Mouse (Mus musculus): ENCODE data around the gene Cib2.
"Not testable (repeated sequence)": the region's sequence is repeated elsewhere in the genome, so short reads cannot be mapped to it uniquely, and the experiment has no call there.

The Cib2 gene

DNA sequence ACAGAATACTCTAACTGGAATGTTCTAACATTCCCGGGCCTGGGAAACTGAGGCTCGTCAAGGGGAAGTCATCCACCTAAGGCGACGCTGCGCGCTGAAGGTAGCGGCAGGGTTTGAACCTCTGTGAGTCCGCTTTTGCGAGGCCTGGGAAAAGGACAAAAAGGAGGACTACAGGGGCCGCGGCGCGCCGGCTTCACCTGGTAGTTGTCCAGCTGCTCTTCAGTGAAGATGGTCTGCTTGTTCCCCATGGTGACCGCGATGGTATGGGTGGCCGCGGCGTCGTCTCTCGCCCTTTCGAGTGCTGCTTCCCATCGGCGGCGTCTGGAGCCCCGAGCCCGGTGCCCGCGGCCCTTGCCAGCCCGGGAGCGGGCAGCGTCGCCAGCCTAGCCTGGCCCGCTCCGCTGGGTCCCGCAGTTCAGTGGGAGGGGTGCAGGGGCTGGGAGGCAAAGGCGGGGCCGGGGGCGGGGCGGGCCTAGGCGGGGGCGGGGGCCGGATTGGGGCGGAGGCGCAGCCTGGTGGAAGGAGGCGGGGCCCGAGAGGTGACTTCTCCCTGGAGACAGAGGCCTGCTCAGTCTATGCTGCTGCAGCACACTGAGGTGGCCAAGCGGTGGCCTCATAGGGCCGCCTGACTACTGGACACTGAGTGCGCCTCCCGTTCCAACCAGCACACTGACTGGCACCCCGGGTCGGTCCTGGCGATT, at the start of gene Cib2:
Cib2 (minus strand) TSS at position 448 of the 701 bp plus-strand sequence.
- no peak for DNase-seq (ENCODE audit: low read depth, low spot score)

DNA sequence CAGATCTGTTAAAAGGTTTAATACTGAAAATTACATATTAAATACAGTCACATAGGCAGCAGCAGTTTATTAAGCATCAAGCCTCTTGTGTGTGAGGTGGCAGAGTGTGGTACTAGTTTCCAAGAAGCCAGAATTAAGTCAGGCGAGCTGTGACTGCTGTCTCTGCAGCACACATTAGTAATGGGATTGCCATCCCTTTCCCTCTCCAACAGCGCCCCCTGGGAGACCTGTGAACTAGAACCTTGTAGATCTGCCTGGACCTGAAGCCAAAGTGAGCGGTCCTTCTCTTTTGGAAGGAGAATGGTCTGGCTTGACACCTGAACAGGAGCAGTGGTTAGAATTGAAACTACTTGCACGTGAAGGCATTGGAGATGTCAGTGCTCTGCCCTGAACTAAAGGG, 44.9 kb upstream of the Cib2 start:
- no peak for DNase-seq (ENCODE audit: low read depth, low spot score)

DNA sequence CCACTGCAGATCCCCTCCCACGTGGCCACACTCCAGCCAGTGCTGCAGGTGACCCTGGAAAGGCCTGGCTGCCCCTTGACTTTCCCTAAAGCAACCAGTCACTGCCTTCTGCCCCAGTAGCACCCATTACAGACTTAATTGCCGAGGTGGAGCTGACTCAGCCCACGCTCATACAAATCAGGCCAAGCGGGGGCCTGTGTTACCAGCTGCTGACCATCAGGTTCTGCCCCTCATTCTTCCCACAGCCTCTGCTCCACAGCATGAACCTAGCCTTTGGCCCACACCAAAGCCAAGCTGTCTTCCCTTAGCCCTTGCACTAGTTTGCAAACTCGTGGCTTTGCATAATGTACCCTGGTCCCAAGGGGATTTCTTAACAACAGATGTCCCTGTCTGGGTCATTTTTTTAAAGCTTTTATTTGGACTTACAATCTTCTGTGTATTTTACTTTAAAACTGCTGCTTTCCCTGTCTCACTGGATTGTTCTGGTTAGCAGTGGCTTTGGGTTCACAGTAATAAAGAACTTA, 44.2 kb upstream of the Cib2 start:
- no peak for DNase-seq (ENCODE audit: low read depth, low spot score)

DNA sequence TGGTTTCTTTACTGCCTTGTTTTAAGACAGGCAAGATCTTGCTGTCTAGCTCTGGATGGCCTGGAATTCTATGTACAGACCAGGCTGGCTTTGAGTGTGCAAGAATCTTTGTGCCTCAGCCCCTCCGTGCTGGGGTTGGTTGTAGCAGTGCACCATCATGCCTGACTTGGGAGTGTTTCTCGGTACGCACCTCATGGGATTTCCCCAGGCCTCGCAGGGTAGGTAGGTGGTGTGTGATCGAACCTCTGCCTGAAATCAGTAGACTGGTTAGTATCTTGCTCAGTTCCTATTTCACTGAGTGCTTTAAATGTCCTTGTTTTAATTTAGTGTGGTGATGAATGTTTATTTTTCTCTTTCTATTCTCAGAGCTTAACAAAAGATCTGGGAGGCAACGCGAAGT, 42.9 kb upstream of the Cib2 start:
- no peak for DNase-seq (ENCODE audit: low read depth, low spot score)

DNA sequence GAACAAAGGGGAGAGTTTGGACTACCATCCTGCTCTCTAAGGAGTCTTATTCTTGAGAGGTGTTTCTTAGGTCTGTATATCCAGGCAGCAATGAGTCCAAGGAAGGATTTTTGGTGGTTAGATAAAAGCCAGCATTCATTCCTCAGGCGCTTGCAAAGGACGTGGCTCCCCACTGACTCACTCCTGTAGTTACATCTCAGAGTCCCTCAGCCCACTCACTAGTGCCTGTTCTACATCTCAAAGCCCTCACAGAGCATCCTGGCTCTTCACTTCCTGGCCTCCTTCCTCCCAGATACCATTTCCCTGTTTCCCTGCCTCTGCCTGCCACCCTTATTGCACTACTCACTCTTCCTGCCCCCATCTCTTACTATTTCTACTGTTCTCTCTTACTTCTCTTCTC, 42.4 kb upstream of the Cib2 start:
- no peak for DNase-seq (ENCODE audit: low read depth, low spot score)

DNA sequence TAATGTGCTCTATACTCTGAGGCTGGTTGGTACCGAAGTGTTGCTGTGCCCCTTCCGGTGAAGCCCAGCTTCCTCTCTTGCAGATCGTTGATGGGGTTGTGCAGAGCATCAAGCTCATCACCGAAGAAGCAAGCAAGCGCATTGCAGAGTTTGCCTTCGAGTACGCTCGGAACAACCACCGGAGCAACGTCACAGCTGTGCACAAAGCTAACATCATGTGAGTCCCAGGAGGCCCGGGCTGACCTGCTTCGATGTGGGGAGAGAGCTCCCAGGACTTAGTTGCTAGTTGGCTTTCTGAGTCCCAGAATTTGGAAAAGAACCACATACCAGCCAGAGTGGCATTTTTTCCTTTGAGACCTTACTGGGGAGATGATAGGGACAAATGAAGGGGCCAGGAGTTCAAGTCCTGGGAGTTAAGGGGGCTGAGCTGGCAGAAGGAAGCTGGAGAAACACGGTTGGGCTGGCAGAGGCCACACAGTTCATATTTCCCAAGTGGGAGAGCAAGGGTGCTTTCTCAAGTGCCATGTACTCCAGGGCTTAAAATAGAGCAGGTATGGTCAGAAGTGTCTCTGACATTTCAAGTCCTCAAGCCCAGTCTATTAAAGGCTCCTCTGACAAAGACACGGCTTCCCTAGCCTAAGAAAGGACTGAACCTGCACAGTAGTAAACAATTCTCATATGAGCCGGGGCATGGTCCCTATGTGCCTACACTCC, 36.9 kb upstream of the Cib2 start:
- DNase-seq (ENCODE audit: low read depth, low spot score): no peak

DNA sequence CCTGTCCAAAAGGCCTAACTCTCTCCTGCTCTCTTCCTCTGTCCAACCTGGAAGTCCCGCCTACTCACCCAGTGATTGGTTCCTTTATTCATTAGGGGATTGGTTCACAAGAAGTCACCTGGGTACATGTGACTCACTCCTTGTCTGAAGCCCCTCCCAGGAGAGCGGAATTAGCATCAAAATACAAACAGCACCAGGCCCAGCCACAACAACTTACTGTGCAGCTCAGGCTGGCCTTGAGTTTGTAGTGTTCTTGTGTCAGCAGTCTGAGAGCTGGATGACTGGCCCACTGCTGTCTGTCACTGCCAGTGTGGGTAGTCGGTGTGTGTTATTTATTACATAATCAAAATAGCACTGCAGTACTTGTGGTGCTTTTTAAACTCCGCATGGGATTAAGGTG, 33.6 kb upstream of the Cib2 start:
- not testable (repeated sequence) for DNase-seq (ENCODE audit: low read depth, low spot score)

DNA sequence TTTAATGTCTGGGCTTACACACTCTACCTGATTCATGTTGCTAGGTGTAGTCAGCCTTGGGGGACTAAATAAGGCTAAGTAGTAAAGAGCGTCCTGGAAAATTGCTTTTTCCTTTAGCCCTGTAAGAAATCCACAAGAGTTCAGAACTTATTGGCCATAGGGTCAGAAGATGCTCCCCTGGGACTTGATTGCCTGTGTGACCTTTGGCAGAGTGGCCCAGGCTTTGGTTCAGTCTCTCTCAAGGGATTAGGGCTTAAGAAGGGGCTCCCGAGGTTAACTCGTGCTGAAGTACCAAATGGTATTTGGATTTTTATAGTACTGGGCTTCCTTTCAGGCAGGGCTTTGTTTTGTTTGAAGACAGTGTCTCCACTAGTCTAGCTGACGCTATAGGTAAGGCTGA, 27.8 kb upstream of the Cib2 start:
- DNase-seq (ENCODE audit: low read depth, low spot score): no peak

DNA sequence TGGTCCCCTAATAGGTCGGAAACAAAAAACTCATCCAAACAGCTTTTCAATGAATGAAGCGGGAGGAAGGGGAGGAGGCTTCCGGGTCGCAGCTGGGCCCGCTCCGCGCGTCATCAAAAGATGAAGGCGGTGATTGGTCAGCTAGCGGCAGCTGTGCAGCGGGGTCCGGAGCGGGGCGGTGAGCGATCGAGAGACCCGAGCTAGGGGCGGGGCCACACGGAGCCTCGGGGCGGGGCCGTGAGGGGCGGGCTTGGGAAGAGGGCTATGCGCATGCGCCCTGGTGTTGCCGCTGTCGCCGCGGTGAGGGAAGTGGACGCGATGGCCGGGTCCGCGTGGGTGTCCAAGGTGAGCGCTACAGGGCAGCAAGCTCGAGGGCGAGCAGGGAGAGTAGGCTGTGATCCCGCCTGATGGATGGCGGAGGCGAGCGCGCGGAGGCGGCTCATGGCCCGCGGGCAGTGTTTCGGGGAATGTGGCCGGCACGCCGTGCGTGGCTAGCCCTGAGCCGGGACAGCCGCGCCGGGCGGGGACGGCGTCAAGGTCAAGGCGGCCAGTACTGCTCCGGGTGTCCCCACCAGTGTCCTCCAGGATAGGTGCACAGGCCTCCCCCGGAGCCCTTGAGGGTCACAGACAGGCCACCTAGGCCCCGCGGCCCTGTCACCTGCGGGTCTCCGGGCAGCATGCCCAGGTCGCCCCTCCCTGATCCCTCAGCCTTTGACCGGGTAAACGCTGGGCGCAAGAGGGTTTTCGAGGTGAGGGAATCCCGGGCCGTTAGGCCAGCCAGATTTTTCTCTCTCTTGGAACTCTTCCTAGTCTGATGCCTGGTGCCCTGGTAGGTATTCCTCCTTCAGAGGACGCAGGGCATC, 26.4 kb upstream of the Cib2 start, which contains the start of gene Idh3a:
Idh3a (plus strand) TSS at position 136 of the 863 bp plus-strand sequence.
- peak; percentile 90 for DNase-seq (ENCODE audit: low read depth, low spot score)

DNA sequence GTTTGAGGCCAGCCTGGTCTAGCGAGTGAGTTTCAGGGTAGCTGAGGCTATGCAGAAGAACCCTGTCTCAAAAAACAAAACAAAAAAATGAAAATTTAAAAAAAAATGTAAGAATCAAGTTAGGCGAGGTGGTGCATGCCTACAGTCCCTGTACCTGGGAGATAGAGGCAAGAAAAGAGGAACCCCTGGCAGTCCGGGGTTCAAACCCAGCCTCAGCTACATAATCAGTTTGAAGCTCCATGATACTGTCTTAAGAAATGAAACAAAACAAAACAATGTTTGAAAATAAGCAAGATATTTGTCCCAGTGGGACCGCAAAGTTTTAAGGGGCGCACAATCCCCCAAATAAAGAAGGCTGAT, 25.8 kb upstream of the Cib2 start:
- DNase-seq (ENCODE audit: low read depth, low spot score): no peak

DNA sequence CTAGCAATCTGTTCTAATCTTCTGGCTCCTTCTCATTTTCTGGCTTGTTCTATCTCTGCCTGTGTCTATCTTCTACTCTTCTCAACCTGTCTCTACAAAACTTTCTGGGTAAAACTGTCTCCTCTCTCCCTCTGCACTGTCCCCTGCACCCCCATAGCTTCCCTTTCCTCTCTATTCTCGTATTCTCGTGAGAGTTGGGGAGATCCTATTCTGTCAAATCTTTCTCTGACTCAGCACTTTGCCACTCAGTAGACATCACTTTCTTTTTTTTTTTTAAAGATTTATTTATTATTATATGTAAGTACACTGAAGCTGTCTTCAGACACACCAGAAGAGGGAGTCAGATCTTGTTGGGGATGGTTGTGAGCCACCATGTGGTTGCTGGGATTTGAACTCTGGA, 24.1 kb upstream of the Cib2 start:
- not testable (repeated sequence) for DNase-seq (ENCODE audit: low read depth, low spot score)

DNA sequence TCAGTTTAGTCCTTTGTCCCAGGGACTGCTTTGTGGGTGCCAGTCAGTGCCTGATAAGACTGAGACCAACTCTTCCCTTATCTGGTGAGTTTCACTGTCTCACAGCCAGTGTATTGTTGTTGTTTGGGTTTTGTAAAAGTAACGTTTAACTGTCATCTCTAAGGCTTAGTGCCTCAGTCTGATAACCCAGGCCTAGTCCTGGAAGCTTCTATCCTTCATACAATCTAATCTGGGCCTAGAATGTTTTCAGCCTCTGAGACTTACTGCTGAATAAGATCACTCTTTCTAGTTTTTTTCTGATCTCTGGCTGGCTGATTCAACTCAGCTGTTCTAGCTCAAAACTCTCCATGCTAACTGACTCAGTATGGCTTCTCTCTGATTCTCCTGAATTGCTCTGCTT, 23.7 kb upstream of the Cib2 start:
- no peak for DNase-seq (ENCODE audit: low read depth, low spot score)

DNA sequence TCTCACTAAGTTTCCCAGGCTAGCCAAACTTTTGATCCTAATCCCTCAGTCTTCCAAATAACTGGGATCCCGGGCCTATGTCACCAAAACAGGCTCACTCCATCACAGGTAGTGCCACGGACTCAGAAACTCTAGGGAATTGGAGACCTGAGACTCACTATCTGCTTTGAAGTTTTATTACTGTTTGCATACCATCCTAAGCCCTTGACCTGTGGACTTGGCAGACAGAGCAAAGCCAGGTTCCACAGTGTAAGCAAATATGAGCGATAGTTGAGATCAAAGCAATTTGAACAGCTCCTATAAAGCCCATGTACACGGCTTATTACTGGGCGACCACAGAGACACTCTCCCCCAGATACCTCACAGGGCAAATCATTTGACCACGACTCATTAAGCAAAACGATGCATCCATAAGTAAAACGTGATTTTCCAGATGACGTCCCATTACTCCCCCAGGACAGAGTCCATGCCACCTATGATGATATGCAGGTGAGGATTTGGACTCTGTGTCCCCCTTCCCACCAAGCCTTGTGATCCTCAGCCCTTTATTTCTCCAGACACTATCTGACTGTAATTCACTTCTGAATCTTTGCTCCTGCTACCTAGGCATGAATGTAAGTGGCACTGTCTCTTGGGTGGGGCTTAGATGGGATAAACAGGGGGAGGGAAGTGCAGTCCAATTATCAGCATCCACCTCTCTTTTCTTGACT, 11.3 kb upstream of the Cib2 start:
- DNase-seq (ENCODE audit: low read depth, low spot score): no peak

DNA sequence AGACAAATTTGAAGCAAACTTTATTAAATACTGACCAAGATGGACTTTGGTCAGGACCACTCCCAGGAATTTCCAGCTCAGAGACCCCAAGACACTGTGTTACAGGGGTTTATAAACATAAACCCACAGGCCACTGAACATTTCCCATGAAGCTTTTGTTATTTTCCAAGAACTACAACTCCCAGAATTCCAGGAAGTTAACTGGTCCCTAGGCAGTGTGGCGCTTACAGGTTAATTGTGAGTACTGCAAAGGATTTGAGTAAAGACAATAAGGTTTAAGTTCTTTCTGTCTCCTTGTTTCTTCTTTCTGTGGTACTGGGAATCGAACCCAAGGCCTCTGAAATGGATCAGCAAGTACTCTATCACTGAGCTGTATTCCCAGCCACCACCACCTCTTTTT, 8.7 kb upstream of the Cib2 start:
- no peak for DNase-seq (ENCODE audit: low read depth, low spot score)

DNA sequence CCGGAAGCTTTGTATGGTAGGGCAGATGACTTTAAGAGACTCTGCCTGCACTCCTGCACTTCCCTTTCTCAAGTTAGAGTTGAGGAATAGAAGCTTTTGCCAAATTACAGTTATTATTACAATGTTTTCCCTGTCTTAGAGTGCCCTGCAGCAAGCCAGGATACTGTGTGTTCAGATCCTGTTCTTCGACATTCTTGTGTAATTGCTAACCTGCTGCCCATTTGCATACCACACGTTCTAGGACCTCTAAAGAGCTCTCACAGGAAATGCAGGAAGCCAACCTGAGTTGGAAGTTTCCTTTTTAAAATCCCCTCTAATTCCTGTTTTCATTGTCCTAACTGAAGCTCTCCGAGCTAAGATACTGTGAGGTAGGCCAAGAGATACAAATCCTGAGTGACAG, 6.9 kb upstream of the Cib2 start:
- DNase-seq (ENCODE audit: low read depth, low spot score): no peak

DNA sequence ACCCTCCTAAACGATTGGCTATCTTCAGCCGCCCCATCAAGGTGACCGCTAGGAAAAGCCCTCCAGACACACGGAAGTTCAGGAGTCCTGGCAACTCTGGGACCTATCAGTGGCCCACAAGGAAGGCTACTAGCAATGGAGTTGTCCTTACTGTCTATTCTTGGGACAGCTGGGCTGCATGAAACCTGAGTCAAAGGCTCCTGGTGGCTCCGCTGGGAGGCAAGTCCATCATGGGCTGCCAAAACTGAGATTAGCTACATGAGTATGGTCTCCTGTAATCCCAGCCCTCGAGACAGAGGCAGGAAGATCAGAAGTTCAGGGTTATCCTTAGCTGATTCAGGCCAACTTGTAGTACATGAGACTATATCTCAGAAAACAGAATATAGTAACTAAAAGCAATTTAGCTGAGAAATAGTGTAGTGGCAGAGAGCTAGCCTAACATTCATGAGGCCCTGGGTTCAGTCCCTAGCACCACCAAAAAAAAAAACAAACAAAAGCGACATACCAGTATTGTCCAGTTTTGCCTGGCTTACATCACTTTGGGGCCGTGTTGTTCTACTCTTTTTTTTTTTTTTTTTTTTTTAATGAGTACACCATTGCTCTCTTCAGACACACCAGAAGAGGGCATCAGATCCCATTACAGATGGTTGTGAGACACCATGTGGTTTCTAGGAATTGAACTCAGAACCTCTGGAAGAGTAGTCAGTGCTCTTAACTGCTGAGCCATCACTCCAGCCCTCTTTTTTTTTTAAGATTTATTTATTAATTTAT, 998 bp upstream of the Cib2 start:
- DNase-seq (ENCODE audit: low read depth, low spot score): no peak

DNA sequence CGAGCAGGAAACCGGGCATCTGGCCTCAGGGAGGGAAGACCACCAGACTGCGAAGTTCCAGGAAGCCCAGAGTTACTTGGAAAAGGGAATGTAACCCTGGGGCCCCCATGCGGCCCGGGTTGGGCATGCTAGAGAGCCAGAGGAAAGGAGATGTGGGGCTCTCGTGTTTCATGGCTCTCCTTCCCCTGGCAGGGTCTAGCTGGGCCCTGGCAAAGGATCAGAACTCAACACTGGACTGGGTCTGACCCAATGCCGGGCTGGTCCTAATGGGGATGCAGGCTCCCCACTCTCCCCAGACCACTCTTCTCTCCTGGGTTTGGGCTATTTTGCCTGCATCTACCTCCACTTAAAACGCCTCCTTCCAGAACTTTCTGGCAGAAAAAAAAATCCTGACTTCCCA, 1.3 kb downstream of the Cib2 start:
- DNase-seq (ENCODE audit: low read depth, low spot score): no peak

DNA sequence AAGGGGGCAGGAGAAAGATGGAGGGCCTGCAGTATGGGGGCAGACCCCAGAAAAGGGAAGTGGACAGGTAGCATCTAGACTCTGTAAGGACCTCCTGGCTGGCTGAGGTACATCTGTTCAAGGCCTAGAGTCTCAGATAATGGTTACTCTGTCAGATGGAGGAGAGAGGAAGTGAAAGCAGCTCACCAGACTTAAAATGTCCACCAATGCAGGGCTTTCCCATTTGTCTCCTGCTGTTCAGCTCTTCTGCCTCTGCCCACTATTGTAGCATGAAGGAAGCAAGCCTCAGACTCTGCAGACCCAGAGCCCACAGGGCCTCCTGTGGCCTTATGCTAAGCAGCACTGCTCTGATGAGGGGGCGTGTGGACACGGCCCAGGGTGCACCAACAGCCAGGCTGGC, 5.0 kb downstream of the Cib2 start:
- no peak for DNase-seq (ENCODE audit: low read depth, low spot score)

DNA sequence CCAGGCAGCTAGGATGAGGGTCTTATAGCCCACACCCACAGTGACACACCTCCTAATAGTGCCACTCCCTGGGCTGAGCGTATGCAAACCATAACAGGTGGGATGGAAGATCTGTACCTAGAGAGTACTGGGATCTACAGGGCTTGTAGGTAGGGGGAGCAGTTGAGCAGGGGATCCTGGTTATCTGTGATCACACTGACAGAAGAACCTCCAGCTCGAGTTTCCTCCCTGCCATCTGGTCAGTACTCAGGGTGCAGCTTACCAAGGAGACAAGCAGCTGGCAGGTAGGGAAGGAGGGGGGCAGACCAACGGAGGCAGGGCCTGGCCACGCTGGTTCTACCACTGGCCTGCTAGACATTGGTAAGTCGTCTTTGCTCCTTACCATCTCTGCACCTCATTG, 7.6 kb downstream of the Cib2 start:
- DNase-seq (ENCODE audit: low read depth, low spot score): no peak

DNA sequence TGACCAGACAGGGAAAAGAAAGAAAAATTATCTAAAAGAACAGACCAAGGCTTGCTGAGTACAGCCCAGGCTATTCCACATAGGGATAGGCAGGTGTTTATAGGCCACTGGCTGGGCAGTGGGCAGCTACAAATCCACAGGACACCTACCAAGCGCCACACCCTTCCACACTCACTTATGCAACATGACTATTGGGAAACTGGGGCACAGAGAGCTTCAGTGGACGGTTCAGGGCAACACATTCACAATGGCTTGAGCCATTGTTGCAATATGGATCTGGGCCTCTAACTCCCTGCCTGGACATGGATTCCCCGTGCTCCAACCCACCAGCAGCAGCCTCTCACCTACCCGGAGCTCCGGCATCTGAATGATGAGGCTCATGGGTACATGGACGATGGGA, 10.6 kb downstream of the Cib2 start:
- DNase-seq (ENCODE audit: low read depth, low spot score): no peak

DNA sequence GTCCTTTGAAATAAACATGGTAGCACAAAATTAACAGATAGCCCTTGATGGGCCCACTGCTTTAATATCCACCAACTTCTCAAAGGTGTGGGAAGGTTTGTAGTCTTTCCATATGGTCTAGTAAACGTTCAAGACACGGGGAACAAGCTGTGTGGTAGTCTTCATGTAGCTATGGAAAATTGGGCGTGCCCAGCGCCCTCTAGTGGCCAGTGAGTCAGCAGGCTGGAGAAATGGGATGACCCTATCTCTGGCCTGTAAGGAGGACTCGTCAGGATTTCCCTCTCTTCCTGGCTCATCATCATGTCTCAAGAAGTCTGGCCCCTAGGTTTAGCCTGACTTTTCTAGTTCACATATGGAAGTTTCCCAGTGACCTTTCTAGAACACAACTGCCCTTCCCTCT, 12.5 kb downstream of the Cib2 start:
- DNase-seq (ENCODE audit: low read depth, low spot score): no peak

All from telencephalon, adult 2 months (tissue).